In genomic region chr14:121829816-121830442, GRCm38 (mm10) we compare ENCODE assay signal across 21 mouse cellular contexts. TPM values are rescaled to one million over a fixed set of nuclear protein-coding genes. Genes with fewer than 3 reads are reported as not detected.
DNase-seq lines count a peak whose midpoint lies in the region; ATAC-seq and TF ChIP-seq lines count a peak whose summit lies in the region.
"Had no signal": no experiment of that assay in that cellular context is flagged by ENCODE, and none has a peak within 500 bp of the region (broad histone marks: within the 10 kb centered on the region; RNA-seq: fewer than 3 reads in every experiment).

No protein-coding gene starts in this region.

- no peaks in the 10 kb centered on the region for H3K27me3 ChIP-seq in thymus, adult 2 months (ENCODE audit: control insufficient read depth, insufficient read depth, low read length)
- H3K27me3 ChIP-seq in midbrain, embryonic 14.5 days (ENCODE audit: control insufficient read depth, insufficient read depth, low read length) = no peaks in the 10 kb centered on the region
- H3K27me3 ChIP-seq: CH12.LX; embryonic facial prominence, embryonic 12.5 days; liver, embryonic 12.5 days; midbrain, embryonic 12.5 days had no signal

- peak; percentile 28 for DNase-seq in 416B (ENCODE audit: low read depth)
- DNase-seq in CD8-positive naive resting alpha-beta T cell, adult 2 months (ENCODE audit: low read depth in 2 of 2, low spot score in 2 of 2) = peak; percentile 36 to 41
- DNase-seq in thymus, adult 2 months = peak; percentile 30
- no peak for DNase-seq in left cerebral cortex, postnatal 10 days (ENCODE audit: extremely low spot score in 1 of 2, low spot score in 2 of 2)
- DNase-seq in midbrain, embryonic 14.5 days = no peak
- DNase-seq in adrenal gland, adult 18-20 months (ENCODE audit: low spot score in 2 of 2) = no peak
- DNase-seq: cerebellum, adult 11-12 months; gastrocnemius, postnatal 14 days; heart, postnatal 10 days; kidney, adult 8-10 months; kidney, postnatal 4 days; lung, postnatal 14 days; right cerebral cortex, postnatal 14 days had no signal

- H3K36me3 ChIP-seq in thymus, adult 2 months (ENCODE audit: control insufficient read depth, insufficient read depth, low read length) = no peaks in the 10 kb centered on the region
- no peaks in the 10 kb centered on the region for H3K36me3 ChIP-seq in midbrain, embryonic 14.5 days (ENCODE audit: control insufficient read depth, insufficient read depth, low read length)
- H3K36me3 ChIP-seq: embryonic facial prominence, embryonic 12.5 days; limb, embryonic 10.5 days; liver, embryonic 12.5 days; midbrain, embryonic 12.5 days had no signal

- peak; percentile 52 for ATAC-seq in inflammation-experienced regulatory T-cells, adult 6 months
- no peak for ATAC-seq in midbrain, embryonic 14.5 days (ENCODE audit: low FRiP score, low TSS enrichment)
- ATAC-seq: hindbrain, embryonic 16.5 days; liver, embryonic 12.5 days had no signal

- no peak overlapping the region for H3K9ac ChIP-seq in midbrain, embryonic 14.5 days (replicated peaks; ENCODE audit: low read length)
- H3K9ac ChIP-seq: embryonic facial prominence, embryonic 12.5 days; liver, embryonic 12.5 days; midbrain, embryonic 12.5 days had no signal

- 10% methylated on average over 4 of the region's 4 CpGs for WGBS in thymus, adult 2 months
- WGBS in midbrain, embryonic 14.5 days = 92% methylated on average over 4 of the region's 4 CpGs

- TF ChIP-seq POLR2A in thymus, adult 2 months (IDR thresholded peaks at IDR 0.05; ENCODE audit: control insufficient read depth, extremely low read depth, insufficient read depth, low read length, poor library complexity) = no peak

- no peak for TF ChIP-seq CTCF in thymus, adult 2 months (IDR thresholded peaks at IDR 0.05; ENCODE audit: borderline replicate concordance, control insufficient read depth, extremely low read depth, insufficient read depth, low read length, poor library complexity)

- H3K9me3 ChIP-seq in midbrain, embryonic 14.5 days (ENCODE audit: control insufficient read depth, low read length) = peaks cover 4% of the 10 kb centered on the region
- H3K9me3 ChIP-seq: limb, embryonic 10.5 days; liver, embryonic 12.5 days had no signal

- H3K4me1 ChIP-seq in thymus, adult 2 months (replicated peaks; ENCODE audit: control insufficient read depth, insufficient read depth, low read length) = peaks cover 14% of the 10 kb centered on the region
- no peaks in the 10 kb centered on the region for H3K4me1 ChIP-seq in midbrain, embryonic 14.5 days (ENCODE audit: control insufficient read depth, insufficient read depth, low read length)
- H3K4me1 ChIP-seq: embryonic facial prominence, embryonic 12.5 days; liver, embryonic 12.5 days; midbrain, embryonic 12.5 days had no signal

- peak overlapping the region; percentile 22; the same call in 1 of the 2 replicates for H3K27ac ChIP-seq in thymus, adult 2 months (ENCODE audit: control insufficient read depth, insufficient read depth, low read length)
- H3K27ac ChIP-seq in midbrain, embryonic 14.5 days (replicated peaks; ENCODE audit: low read depth, low read length) = no peak overlapping the region
- H3K27ac ChIP-seq: embryonic facial prominence, embryonic 12.5 days; limb, embryonic 10.5 days; liver, embryonic 12.5 days; midbrain, embryonic 12.5 days had no signal

- H3K4me2 ChIP-seq in midbrain, embryonic 14.5 days (ENCODE audit: low read length) = no peak overlapping the region
- H3K4me2 ChIP-seq: embryonic facial prominence, embryonic 12.5 days; liver, embryonic 12.5 days; midbrain, embryonic 12.5 days had no signal

- H3K4me3 ChIP-seq in thymus, adult 2 months (ENCODE audit: control insufficient read depth, insufficient read depth, low read length) = no peak overlapping the region
- no peak overlapping the region for H3K4me3 ChIP-seq in midbrain, embryonic 14.5 days (replicated peaks; ENCODE audit: low read depth, low read length)
- H3K4me3 ChIP-seq: embryonic facial prominence, embryonic 12.5 days; limb, embryonic 10.5 days; liver, embryonic 12.5 days; midbrain, embryonic 12.5 days; myocyte had no signal

- intact Hi-C loops in left cerebral cortex, postnatal 10 days (cut with DNase I) = no loop called here

RNA-seq across cellular contexts. Expression of gene Dock9, which starts 32.3 kb away (rescaled TPM):
- 1 to 10 TPM; 1.7 to 7.9 (median 3.9) TPM for polyA plus RNA-seq in inflammation-experienced regulatory T-cells, adult 6 months (2017; shearing (Covaris generic))
- 12.9 and 13.2 TPM in 2 replicates for polyA plus RNA-seq in thymus, adult 2 months (2012; rRNA removed)
- total RNA-seq in left cerebral cortex, postnatal 10 days (2021) = 100 to 1,000 TPM; 181 to 185 TPM
- 11.2 and 11.3 TPM in 2 replicates for polyA plus RNA-seq in midbrain, embryonic 14.5 days (2014; fragmentation: Nextera tagmentation; extraction: Ambion mirVana)
- total RNA-seq in adrenal gland, adult 18-20 months (2021) = 10 to 100 TPM; 19.7 to 24.3 TPM

RNA-seq across cellular contexts. Expression of gene Ubac2, which starts 48.5 kb away (rescaled TPM):
- polyA plus RNA-seq in inflammation-experienced regulatory T-cells, adult 6 months (2017; shearing (Covaris generic)) = 10 to 100 TPM; 47.9 to 88.3 (median 78.9) TPM
- polyA plus RNA-seq in thymus, adult 2 months (2012; rRNA removed) = 102 TPM in 2 replicates
- 10 to 100 TPM; 27.3 to 30.3 TPM for total RNA-seq in left cerebral cortex, postnatal 10 days (2021)
- polyA plus RNA-seq in midbrain, embryonic 14.5 days (2014; fragmentation: Nextera tagmentation; extraction: Ambion mirVana) = 37.4 and 52.4 TPM in 2 replicates
- total RNA-seq in adrenal gland, adult 18-20 months (2021) = 10 to 100 TPM; 32.8 to 35.1 TPM

Comparison
In these comparisons a context has a peak if more than half of its experiments do, and no peak if none do; other contexts are left out.
1. DNase-seq: peak in 416B (single experiment), CD8-positive naive resting alpha-beta T cell, adult 2 months (2 of 2) and thymus, adult 2 months (single experiment); none in left cerebral cortex, postnatal 10 days (0 of 2), midbrain, embryonic 14.5 days (single experiment) and adrenal gland, adult 18-20 months (0 of 2).